Mouse (Mus musculus) embryonic facial prominence, embryonic 14.5 days (tissue): Measurements from ENCODE around the gene Cyp2d22. TPM values are rescaled to one million over a fixed set of nuclear protein-coding genes. Genes with fewer than 3 reads are reported as not detected.

Source experiments
- ATAC-seq: fragments of 200-750 bp; cut with Nextera tagmentation; 2 replicates; pipeline ENCODE4 v1.8.0; 2017; ENCODE audit warnings: low read depth, moderate number of reproducible peaks, moderate TSS enrichment
- DNase-seq: peaks from one replicate; pipeline ENCODE4 v3.0.0-alpha.2; 2015; ENCODE audit warnings: low spot score
- H3K27ac ChIP-seq: fragments of 300-500 bp; sonication (generic); replicated peaks from 2 replicates; pipeline ENCODE4 v1.5.1; 2014; ENCODE audit warnings: low read depth, mild to moderate bottlenecking, low read length, moderate library complexity
- H3K27me3 ChIP-seq: fragments of 300-500 bp; sonication (generic); replicated peaks from 2 replicates; pipeline ENCODE4 v1.6.1; 2014; ENCODE audit warnings: low read length; ENCODE audit not compliant: control insufficient read depth, insufficient read depth
- H3K36me3 ChIP-seq: fragments of 300-500 bp; sonication (generic); 2 replicates; pipeline ENCODE4 v1.6.1; 2014; ENCODE audit warnings: low read length, mixed read lengths; ENCODE audit not compliant: control insufficient read depth, insufficient read depth
- H3K4me1 ChIP-seq: fragments of 300-500 bp; sonication (generic); 2 replicates; pipeline ENCODE4 v1.6.1; 2014; ENCODE audit warnings: antibody characterized with exemption, low read length; ENCODE audit not compliant: control insufficient read depth, insufficient read depth
- H3K4me2 ChIP-seq: fragments of 300-500 bp; sonication (generic); 2 replicates; pipeline ENCODE4 v1.6.1; 2014; ENCODE audit warnings: low read depth, mild to moderate bottlenecking, low read length, moderate library complexity, mixed read lengths
- H3K4me3 ChIP-seq: fragments of 300-500 bp; sonication (generic); 2 replicates; pipeline ENCODE4 v1.5.1; 2014; ENCODE audit warnings: low read depth, mild to moderate bottlenecking, low read length
- H3K9ac ChIP-seq: fragments of 300-500 bp; sonication (generic); 2 replicates; pipeline ENCODE4 v1.6.1; 2014; ENCODE audit warnings: low read depth, mild to moderate bottlenecking, low read length, moderate library complexity, mixed read lengths
- H3K9me3 ChIP-seq: fragments of 300-500 bp; sonication (generic); 2 replicates; pipeline ENCODE4 v1.6.1; 2016; ENCODE audit warnings: low read length; ENCODE audit not compliant: control insufficient read depth
- WGBS: fragments of 180-500 bp; shearing (Covaris S2); extraction: QIAGEN DNeasy Blood & Tissue Kit; methylation state at CpG from one replicate; pipeline ENCODE4 v1.1.7; 2014; 5-methylcytosine and 5-hydroxymethylcytosine counted together
- microRNA-seq: library from miRNA; unstranded; fragments of <30 nt; microRNA quantifications from one replicate; pipeline ENCODE4, GENCODE M21; 2016; ENCODE audit warnings: borderline number of aligned reads
- polyA plus RNA-seq: library from polyadenylated mRNA; unstranded; fragments of >200 nt; fragmentation: Nextera tagmentation; extraction: Ambion mirVana; gene quantifications from 2 replicates; pipeline ENCODE4 v1.2.1, GENCODE M21; 2014

Cyp2d22 gene
- polyA plus RNA-seq, 1 experiment from 2014 or later: 5.6 TPM

DNA sequence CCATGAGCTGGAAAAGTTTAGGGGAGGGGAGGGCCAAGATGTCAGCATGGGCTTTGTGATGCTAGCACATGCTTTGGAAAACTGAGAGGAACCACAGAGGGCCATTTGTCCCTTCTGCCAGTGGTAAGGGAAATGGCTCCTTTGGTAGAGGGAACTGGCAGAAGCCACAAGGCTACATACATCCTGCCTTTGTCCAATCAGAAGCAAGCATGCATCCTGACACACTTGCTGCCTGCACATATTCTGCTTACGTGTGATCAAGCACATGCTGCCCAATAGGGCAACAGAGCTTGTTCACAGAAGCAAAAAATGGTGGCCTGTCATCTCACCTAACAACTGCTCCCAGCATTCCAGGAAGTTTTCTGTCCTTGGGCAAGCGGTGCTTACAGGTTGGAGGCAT is 54.7 kb downstream of the Cyp2d22 start:
- DNase-seq (no peak), ATAC-seq (no peak)
- Histone ChIP-seq H3K4me1 (no peaks in the 10 kb centered on the region), H3K9me3 (no peaks in the 10 kb centered on the region), H3K4me2 (no peak overlapping the region), H3K4me3 (no peak overlapping the region), H3K9ac (no peak overlapping the region), H3K27me3 (no peaks in the 10 kb centered on the region), H3K27ac (no peak overlapping the region), H3K36me3 (peaks cover 12% of the 10 kb centered on the region)
- WGBS: 68% methylated on average over 2 of the region's 2 CpGs

DNA sequence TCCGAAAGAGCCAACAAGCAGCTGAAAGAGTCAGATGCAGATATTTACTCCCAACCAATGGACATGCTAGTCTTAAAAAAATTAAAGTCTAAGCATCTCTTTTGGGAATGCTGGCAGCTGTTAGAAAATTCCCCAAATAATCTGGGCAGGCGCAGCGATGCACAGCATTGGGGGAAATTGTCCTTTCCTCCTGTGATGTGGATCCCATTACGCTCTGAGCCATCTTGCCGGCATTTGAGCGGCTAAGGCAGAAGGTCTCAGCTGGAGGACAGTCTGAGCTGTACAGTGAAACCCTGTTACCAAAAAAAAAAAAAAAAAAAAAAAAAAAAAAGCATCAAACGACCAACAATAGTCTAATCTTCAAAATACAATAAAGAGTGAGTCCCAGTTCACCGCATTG is 57.9 kb downstream of the Cyp2d22 start:
- no peaks in the 10 kb centered on the region for H3K9me3 ChIP-seq
- 64% methylated on average over 8 of the region's 8 CpGs for WGBS
- H3K27me3 ChIP-seq: no peaks in the 10 kb centered on the region
- no peaks in the 10 kb centered on the region for H3K36me3 ChIP-seq
- no peaks in the 10 kb centered on the region for H3K4me1 ChIP-seq
- H3K4me3 ChIP-seq: no peak overlapping the region
- no peak overlapping the region for H3K4me2 ChIP-seq
- H3K9ac ChIP-seq: no peak overlapping the region
- ATAC-seq (no peak), DNase-seq (peak; percentile 58)
- no peak overlapping the region for H3K27ac ChIP-seq

Small RNA genes within 50 kb of the gene (microRNA-seq; reads per million reads assigned to microRNA genes)
- gene Gm25990: not detected
- not detected for gene Gm27331
- gene Mir7684: not detected

Other genes starting within 250 kb of the Cyp2d22 start
- gene Srebf2, start 233.1 kb downstream of the Cyp2d22 start, polyA plus RNA-seq: 99.2 and 123 TPM in 2 replicates
- 0.93 and 1.4 TPM in 2 replicates for gene Shisa8, start 167.4 kb downstream of the Cyp2d22 start, polyA plus RNA-seq
- 0.17 and 0.40 TPM in 2 replicates for gene Tnfrsf13c, start 155.9 kb downstream of the Cyp2d22 start, polyA plus RNA-seq
- gene Cenpm, start 135.5 kb downstream of the Cyp2d22 start, polyA plus RNA-seq: 51.7 and 63.5 TPM in 2 replicates
- gene 1500009C09Rik, start 127.9 kb downstream of the Cyp2d22 start, polyA plus RNA-seq: 0.25 TPM in 1 of 2 replicates, not detected in the other
- 13.7 and 16.7 TPM in 2 replicates for gene Sept3, start 105.4 kb downstream of the Cyp2d22 start, polyA plus RNA-seq
- 0.20 TPM in 1 of 2 replicates, not detected in the other for gene Wbp2nl, start 81.3 kb downstream of the Cyp2d22 start, polyA plus RNA-seq
- gene Naga, start 41.3 kb downstream of the Cyp2d22 start, polyA plus RNA-seq: 55.7 and 65.8 TPM in 2 replicates
- 12.9 and 15.3 TPM in 2 replicates for gene Pheta2, start 41.3 kb downstream of the Cyp2d22 start, polyA plus RNA-seq
- gene Smdt1, start 41.3 kb downstream of the Cyp2d22 start, polyA plus RNA-seq: 242 and 262 TPM in 2 replicates
- gene Ndufa6, start 25.9 kb downstream of the Cyp2d22 start, polyA plus RNA-seq: 325 and 390 TPM in 2 replicates
- not detected in 2 replicates for gene Cyp2d11, start 13.8 kb upstream of the Cyp2d22 start, polyA plus RNA-seq
- not detected in 2 replicates for gene Cyp2d10, start 26.9 kb upstream of the Cyp2d22 start, polyA plus RNA-seq
- not detected in 2 replicates for gene Cyp2d9, start 53.2 kb upstream of the Cyp2d22 start, polyA plus RNA-seq
- not detected in 2 replicates for gene Cyp2d12, start 174.8 kb upstream of the Cyp2d22 start, polyA plus RNA-seq
- not detected in 2 replicates for gene Cyp2d34, start 240.7 kb upstream of the Cyp2d22 start, polyA plus RNA-seq